Mouse (Mus musculus) cortical plate, adult 2 months (tissue): ENCODE measurements around the gene Tlr6.

ENCODE experiments used
- CTCF ChIP-seq: fragments of 200-500 bp; IDR thresholded peaks from 2 replicates; pipeline ENCODE4 v1.5.1; 2011; ENCODE audit warnings: mild to moderate bottlenecking, control low read depth, low read length; ENCODE audit not compliant: insufficient read depth; ENCODE audit errors: extremely low read depth
- POLR2A ChIP-seq: fragments of 200-500 bp; IDR thresholded peaks from 2 replicates; pipeline ENCODE4 v1.6.1; 2011; ENCODE audit warnings: mild to moderate bottlenecking, low read length, control low read depth; ENCODE audit not compliant: insufficient read depth; ENCODE audit errors: extremely low read depth

GRCm38 (mm10) chr5:64951486-64951885 is 8.4 kb downstream of the Tlr6 start:
- TF ChIP-seq CTCF (no peak), POLR2A (no peak)
